Comparison of ENCODE assay signal across 9 mouse cellular contexts in genomic region chr1:163311006-163311836, GRCm38 (mm10). TPM values are rescaled to one million over a fixed set of nuclear protein-coding genes. Genes with fewer than 3 reads are reported as not detected.
DNase-seq lines count a peak whose midpoint lies in the region; ATAC-seq and TF ChIP-seq lines count a peak whose summit lies in the region.
"Had no signal": no experiment of that assay in that cellular context is flagged by ENCODE, and none has a peak within 500 bp of the region (broad histone marks: within the 10 kb centered on the region; RNA-seq: fewer than 3 reads in every experiment).

No protein-coding gene starts in this region.

- H3K36me3 ChIP-seq in heart, embryonic 16.5 days (ENCODE audit: control insufficient read depth, insufficient read depth): no peaks in the 10 kb centered on the region
- H3K36me3 ChIP-seq in midbrain, embryonic 12.5 days: no peaks in the 10 kb centered on the region

- DNase-seq in gastrocnemius, adult 2 months: peak; percentile 50
- DNase-seq in gastrocnemius, postnatal 25 days: no peak
- DNase-seq in brain, embryonic 14.5 days (ENCODE audit: low read depth): peak; percentile 33
- no peak for DNase-seq in left cerebral cortex, postnatal 25 days (ENCODE audit: low spot score in 2 of 2)
- DNase-seq in left cerebral cortex, postnatal 14 days (ENCODE audit: low spot score in 2 of 2): no peak

- H3K4me3 ChIP-seq in gastrocnemius, adult 2 months: peak overlapping the region; percentile 80
- H3K4me3 ChIP-seq in heart, embryonic 16.5 days (ENCODE audit: low read length): peak overlapping the region; percentile 70
- H3K4me3 ChIP-seq in midbrain, embryonic 12.5 days: peak overlapping the region; percentile 49

- peak overlapping the region; percentile 83 for H3K9ac ChIP-seq in heart, embryonic 16.5 days (ENCODE audit: low read length)
- peak overlapping the region; percentile 60; the same call in 1 of the 2 replicates for H3K9ac ChIP-seq in midbrain, embryonic 12.5 days (replicated peaks)
- H3K9ac ChIP-seq: liver, embryonic 14.5 days had no signal

- TF ChIP-seq POLR2A in brain, embryonic 14.5 days (IDR thresholded peaks at IDR 0.05; ENCODE audit: borderline replicate concordance, extremely low read depth, insufficient read depth, insufficient read length, poor library complexity, severe bottlenecking): no peak

- intact Hi-C loops in gastrocnemius, adult 2 months (cut with DNase I): loop anchor here (2.0 to 10.0 kb wide), 4 partner anchors 30 to 394 kb away; partner anchors contain the start of gene Gorab
- intact Hi-C loops in left cerebral cortex, postnatal 25 days (cut with DNase I): loop anchor here (5.0 kb wide), 1 partner anchor 54 kb away; no protein-coding TSS in a partner anchor
- intact Hi-C loops in left cerebral cortex, postnatal 14 days (cut with DNase I): no loop called here

- no peak for TF ChIP-seq CTCF in gastrocnemius, adult 2 months (IDR thresholded peaks at IDR 0.05)
- TF ChIP-seq CTCF in brain, embryonic 14.5 days (IDR thresholded peaks at IDR 0.05; ENCODE audit: borderline replicate concordance, extremely low read depth, insufficient read depth, insufficient read length): no peak

- no peak for ATAC-seq in heart, embryonic 16.5 days (replicated peaks; ENCODE audit: extremely low read depth, insufficient read depth, low FRiP score)
- ATAC-seq in midbrain, embryonic 12.5 days (ENCODE audit: low FRiP score, low read depth): 0 out of 2 replicates have a peak, but pooled peaks have one; percentile 0
- no peak for ATAC-seq in frontal cortex, adult (ENCODE audit: low TSS enrichment)

- WGBS in heart, embryonic 16.5 days: 38% methylated on average over 13 of the region's 13 CpGs
- WGBS in midbrain, embryonic 12.5 days: 11% methylated on average over 13 of the region's 13 CpGs

- peak overlapping the region; percentile 99 for H3K27ac ChIP-seq in gastrocnemius, adult 2 months
- H3K27ac ChIP-seq in heart, embryonic 16.5 days (ENCODE audit: low read length): peak overlapping the region; percentile 76; the same call in 1 of the 2 replicates
- H3K27ac ChIP-seq in midbrain, embryonic 12.5 days (replicated peaks): no peak overlapping the region
- H3K27ac ChIP-seq: liver, embryonic 14.5 days had no signal

- H3K9me3 ChIP-seq in heart, embryonic 16.5 days (replicated peaks; ENCODE audit: control insufficient read depth, low read length): no peaks in the 10 kb centered on the region
- no peaks in the 10 kb centered on the region for H3K9me3 ChIP-seq in midbrain, embryonic 12.5 days

- peaks cover 10% of the 10 kb centered on the region; the same call in 1 of the 2 replicates for H3K4me1 ChIP-seq in heart, embryonic 16.5 days (ENCODE audit: control insufficient read depth, insufficient read depth, low read length)
- H3K4me1 ChIP-seq in midbrain, embryonic 12.5 days: peaks cover 39% of the 10 kb centered on the region

- H3K4me2 ChIP-seq in heart, embryonic 16.5 days (ENCODE audit: low read depth, low read length): peak overlapping the region; percentile 92
- H3K4me2 ChIP-seq in midbrain, embryonic 12.5 days (replicated peaks): peak overlapping the region; percentile 89

- peaks cover 49% of the 10 kb centered on the region for H3K27me3 ChIP-seq in heart, embryonic 16.5 days (ENCODE audit: control insufficient read depth, insufficient read depth, low read length)
- H3K27me3 ChIP-seq in midbrain, embryonic 12.5 days: peaks cover 95% of the 10 kb centered on the region

RNA-seq across cellular contexts. Expression of gene Prrx1, which starts 2.3 kb away (rescaled TPM):
- total RNA-seq in gastrocnemius, adult 2 months (2021): 10 to 100 TPM; 29.5 to 65.7 TPM
- total RNA-seq in gastrocnemius, postnatal 25 days (2021): 10 to 100 TPM; 35.5 to 43.2 TPM
- 7.2 and 8.9 TPM in 2 replicates for polyA plus RNA-seq in brain, embryonic 14.5 days (2012; rRNA removed)
- polyA plus RNA-seq in heart, embryonic 16.5 days (2015; fragmentation: Nextera tagmentation; extraction: Ambion mirVana): 9.3 and 11.1 TPM in 2 replicates
- polyA plus RNA-seq in midbrain, embryonic 12.5 days (2016; fragmentation: Nextera tagmentation; extraction: Ambion mirVana): 19.5 and 25.4 TPM in 2 replicates
- 1 to 10 TPM; 5.5 TPM for total RNA-seq in left cerebral cortex, postnatal 25 days (2021)
- total RNA-seq in left cerebral cortex, postnatal 14 days (2021): 1 to 10 TPM; 5.8 to 6.5 TPM

Comparison
In these comparisons a context has a peak if more than half of its experiments do, and no peak if none do; other contexts are left out.
1. DNase-seq: peak in gastrocnemius, adult 2 months (single experiment) and brain, embryonic 14.5 days (single experiment); none in gastrocnemius, postnatal 25 days (single experiment), left cerebral cortex, postnatal 25 days (0 of 2) and left cerebral cortex, postnatal 14 days (0 of 2).
2. RNA of gene Prrx1, which starts 2.3 kb away (total RNA-seq): 29.5 to 65.7 TPM in gastrocnemius, adult 2 months and 35.5 to 43.2 TPM in gastrocnemius, postnatal 25 days; 5.8 to 6.5 TPM in left cerebral cortex, postnatal 14 days and 5.5 TPM in left cerebral cortex, postnatal 25 days; every median in the first group is over 4 times any median in the second.
3. Peak in every context shown above with its lines, with median percentiles within 50 percentile points of each other: H3K4me3 ChIP-seq.